Mouse (Mus musculus): ENCODE measurements at regions not wholly inside any gene's neighbourhood (a gene's known extent, or its start where the extent isn't known, plus 50 kb on each side); places are given as distances from the start of the nearest gene placed in this dataset.

DNA sequence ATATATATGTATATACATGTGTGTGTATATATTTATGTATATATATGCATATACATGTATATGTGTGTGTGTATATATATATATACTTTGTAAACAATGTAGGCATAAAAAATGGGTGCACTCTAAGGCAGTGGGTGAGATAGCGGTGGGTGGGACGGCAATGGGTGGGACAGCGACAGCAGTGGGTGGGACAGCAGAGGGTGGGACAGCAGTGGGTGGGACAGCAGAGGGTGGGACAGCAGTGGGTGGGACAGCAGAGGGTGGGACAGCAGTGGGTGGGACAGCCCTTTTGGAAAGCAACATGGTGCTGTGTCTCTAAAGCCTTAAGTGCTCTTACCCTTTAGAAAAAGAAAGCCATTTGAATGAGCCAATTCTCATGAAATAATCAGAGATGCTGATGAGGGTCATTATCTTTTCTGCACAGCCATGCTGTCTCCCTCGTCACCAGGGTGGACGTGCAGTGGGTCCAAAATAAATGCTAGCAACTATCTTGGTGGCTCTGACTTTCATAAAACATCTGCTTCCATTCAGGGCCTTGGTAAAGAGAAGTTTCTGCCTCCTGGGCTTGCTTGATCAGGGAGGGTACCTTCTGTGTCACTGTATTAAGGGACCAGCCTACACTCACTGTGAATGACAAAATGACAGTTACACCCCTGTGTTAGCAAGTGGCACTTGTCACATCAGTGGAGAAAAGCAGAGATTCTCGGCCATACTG is 119.3 kb upstream of the Slc44a1 start:
- no peak for DNase-seq (ENCODE audit: low spot score in 2 of 2)

DNA sequence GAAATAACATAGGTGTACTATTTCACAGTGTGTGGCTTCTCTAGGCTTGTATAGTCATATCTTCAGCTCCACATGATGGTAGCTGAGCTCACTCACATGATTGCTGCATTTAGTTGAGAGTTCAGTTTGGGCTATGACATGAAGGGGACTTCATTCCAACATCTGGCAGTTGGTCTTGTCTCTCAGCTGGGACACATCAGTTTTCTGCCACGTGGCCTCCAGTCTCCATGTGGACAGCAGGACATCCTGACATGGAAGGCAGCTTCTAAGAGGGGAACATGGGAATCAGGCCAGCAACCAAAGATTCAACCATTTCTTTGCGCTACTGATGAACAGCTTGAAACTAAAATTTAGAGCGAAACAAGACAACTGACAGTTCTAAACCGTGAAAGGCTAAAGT is 121.2 kb upstream of the Slc44a1 start:
- DNase-seq (ENCODE audit: low spot score in 2 of 2): no peak

DNA sequence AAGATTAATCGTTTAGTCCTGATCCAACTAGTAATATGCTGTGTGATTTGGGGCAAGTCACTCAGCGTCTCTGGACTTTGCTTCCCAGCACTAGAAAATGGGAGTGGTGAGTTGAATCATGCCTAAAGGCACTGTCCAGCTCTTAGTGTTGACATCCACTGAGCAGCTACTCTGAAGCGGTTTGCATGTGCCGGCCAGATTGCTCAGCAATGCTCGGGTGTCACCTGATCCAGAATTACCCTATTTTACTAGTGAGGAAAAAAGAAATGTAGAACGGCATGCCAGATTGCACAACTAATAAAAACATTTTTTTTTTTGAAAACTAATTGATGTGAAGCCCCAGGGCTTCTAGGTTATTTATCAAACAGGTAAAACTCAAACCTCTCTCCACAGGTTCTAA is 122.0 kb upstream of the Slc44a1 start:
- no peak for DNase-seq (ENCODE audit: low spot score in 2 of 2)

DNA sequence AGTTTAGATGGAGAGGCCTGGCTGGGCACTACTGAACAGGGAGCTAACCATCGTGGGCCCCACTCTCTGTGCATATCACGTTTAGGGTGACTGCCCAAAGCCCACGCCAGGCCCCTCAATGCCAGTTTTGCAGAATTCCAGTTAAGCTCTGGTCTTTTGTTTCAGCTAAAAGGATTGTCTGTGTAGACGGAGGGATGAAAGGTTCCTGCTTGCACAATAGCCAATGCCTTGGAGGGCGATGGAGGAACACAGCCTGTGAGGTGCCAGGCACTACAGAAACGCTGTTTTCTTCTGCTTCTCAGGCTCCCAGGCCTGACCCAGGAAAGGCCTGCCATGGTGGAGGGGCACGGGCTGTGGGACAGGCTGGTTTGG is 122.8 kb upstream of the Slc44a1 start:
- no peak for DNase-seq (ENCODE audit: low spot score in 2 of 2)

DNA sequence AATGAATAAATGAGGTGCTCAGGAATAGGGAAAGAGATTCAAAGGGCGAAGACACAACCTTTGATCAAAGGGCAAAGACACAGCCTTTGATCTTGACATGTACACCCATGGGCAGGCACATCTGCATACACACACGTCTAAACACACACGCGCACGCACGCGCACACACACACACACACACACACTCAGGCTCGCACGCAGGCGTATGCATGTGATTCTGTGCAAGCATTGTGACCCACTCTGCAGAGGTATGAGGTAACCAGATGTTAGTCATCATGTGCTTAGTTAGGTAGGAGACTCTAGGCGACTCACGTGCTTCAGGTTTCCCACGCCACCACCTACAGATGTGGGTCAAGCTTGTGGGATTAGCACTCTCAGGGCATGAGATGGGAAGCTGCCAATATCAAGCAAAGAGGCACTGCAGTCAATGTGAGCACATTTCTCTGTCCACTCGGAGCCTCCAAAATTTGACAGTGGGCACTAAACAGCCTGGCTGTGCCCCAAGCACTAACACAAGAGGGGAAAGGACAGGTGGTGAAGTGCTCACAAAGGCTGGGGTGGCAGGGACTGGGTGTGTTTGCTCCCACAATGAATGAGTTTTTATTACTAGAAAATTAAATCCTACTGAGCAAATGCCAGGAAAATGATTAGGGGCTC is 123.3 kb upstream of the Slc44a1 start:
- no peak for DNase-seq (ENCODE audit: low spot score in 2 of 2)

DNA sequence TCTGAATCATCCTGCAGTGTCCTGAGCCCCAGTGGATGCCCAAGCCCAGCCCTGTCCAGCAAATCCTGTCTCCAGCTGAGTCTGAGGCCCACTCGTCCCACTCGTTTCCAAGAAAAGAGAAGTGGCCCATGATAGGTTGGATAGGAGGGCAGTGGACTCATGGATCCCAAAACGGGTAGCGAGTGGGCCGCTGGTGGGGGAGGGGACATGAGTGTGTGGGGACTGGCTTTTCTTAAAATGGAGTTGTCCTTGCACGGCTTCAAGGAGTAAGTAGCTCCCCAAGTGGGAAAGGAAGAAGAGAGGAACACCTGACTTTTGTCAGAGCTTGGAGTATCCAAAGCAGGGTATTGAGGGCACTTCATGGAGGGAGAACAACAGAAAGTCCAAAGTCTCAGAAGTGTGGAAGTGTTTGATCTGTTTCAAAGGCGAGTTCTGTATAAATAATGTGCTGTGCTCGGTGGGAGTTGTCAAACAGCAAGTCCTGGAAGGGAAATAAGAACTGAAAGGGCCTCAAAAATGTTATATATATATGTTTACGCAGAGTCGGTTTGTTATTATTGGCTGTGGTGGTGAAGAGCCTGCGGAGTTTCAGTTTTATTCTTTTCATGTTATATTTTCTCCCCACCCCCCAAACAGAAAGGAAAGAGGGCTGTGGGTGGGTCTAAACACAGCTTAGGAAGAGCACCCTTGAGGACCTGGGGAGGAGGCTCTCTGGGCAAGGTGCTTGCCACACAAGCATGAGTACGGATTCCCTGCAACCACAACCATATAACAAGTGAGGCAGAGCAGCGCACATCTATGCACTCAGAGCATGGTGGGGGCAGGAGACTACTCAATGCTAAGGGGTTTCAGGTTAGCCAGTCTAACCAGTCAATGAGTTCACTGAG is 124.1 kb upstream of the Slc44a1 start:
- no peak for DNase-seq (ENCODE audit: low spot score in 2 of 2)

DNA sequence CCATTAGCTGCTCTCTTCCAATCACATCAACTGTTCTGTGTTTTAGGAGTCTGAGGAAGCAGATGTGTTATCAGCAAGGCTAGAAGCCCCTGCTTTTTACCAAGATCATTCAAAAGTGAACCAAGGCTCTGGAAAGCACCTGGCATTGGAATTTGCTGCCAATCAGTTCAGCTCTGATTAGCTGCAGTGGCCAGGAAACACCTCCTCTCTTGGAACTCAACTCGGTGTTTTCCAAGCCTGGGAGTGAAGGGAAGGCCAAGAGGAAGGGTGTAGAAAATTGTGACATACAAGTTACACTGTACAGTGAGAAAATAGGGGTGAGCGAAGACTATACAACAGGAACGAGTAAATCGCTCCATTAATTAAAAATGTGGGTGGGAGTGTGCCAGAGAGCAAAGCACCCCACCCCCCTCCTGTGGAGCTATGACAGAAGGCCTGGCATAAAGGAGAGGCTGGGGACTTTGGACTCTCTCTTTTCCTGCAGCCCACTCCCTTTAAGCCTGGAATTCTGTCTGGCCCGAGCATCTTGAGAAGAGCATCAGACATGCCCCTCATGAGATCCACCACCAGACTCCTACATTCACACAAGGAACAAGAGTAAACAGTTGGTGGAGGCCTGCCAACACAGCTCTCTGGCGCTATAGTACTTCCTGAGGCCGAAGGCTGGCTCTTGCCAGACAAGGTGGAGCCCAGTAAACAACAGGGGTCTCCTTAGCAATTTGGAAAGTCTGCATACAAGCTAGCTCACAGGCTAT is 124.9 kb upstream of the Slc44a1 start:
- peak in 1 of 2 experiments; percentile 29 for DNase-seq (ENCODE audit: low spot score in 2 of 2)

DNA sequence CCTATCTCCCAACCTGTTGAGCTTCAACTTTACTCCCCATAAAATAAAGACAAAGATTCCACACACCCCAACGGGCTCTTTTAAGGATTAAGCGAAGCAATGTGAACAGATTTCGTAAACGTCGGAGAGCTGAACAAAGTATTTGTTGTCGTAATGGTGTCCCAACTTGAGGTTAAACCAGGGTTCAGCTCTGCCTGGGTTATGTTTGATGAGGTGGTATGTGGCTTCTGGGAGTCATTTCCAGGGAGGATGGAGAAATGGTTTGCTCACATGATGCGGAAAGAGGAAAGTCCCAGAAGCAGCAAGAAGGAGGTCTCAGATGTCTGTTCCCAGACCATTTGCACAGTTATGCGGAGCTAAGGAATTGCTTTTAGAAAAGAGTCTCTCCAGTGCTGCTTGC is 126.1 kb upstream of the Slc44a1 start:
- no peak for DNase-seq (ENCODE audit: low spot score in 2 of 2)

DNA sequence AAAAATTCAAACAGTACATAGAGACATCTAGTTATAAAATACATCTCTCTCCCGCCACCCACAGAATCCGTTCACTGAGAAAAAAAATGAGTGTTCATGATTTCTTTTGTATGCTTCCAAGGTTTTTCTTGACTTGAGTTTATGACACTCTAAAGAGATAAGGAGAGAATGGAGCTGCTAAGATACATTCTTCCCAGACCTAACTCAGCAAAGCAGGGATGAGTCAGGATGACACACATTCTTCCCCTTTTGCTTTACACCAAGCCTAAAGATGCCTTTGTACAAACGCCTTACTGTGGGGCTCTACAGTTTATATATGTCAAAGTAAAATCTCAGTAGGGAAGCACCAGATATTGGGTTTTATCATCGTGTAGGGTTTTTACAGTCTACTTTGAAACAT is 133.1 kb upstream of the Slc44a1 start:
- no peak for DNase-seq (ENCODE audit: low spot score in 2 of 2)

DNA sequence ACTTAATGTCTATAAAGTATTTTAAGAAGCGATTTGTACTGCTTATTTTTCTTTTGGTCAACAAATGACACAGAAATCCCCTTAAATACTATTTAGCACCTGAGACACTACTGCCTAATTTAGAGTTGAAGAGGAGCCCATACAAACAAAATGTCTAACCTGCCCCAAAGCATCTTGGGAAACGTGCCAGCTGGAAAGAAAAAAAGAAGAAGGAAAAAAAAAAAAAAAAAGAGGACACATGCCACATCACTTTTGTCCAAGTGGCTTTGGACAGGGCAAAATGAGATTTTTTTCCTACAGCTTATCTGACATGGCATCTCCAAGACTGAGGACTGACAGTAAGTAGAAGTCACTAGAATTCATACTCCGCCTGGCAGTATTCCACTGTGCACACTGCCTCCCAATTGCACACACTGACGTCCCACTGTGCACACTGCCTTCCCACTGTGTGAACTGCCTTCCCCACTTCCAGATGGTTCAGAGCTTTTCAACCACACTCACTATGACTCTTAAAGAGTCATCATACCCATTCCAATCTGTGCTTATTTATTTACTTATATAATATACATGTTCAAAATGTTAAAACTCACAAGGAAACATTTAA is 135.3 kb upstream of the Slc44a1 start:
- no peak for DNase-seq (ENCODE audit: low spot score in 2 of 2)

DNA sequence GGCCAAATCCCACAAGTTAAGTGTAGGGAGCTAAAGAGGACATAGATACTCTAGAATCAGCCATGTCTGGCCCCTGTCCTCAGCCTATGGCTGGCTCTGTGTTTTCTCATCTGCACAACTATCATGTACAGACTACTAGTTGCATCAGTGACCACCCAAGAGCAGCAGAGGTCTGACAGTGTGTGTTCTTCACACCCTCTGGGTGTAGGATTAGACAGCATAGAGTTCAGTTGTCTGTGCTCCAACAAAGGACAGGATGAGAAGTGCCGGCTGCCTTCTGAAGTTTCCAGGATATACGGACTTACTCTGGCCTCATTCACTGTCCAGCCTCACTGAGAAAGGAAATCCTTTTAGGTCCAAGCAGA is 135.9 kb upstream of the Slc44a1 start:
- DNase-seq (ENCODE audit: low spot score in 2 of 2): no peak

DNA sequence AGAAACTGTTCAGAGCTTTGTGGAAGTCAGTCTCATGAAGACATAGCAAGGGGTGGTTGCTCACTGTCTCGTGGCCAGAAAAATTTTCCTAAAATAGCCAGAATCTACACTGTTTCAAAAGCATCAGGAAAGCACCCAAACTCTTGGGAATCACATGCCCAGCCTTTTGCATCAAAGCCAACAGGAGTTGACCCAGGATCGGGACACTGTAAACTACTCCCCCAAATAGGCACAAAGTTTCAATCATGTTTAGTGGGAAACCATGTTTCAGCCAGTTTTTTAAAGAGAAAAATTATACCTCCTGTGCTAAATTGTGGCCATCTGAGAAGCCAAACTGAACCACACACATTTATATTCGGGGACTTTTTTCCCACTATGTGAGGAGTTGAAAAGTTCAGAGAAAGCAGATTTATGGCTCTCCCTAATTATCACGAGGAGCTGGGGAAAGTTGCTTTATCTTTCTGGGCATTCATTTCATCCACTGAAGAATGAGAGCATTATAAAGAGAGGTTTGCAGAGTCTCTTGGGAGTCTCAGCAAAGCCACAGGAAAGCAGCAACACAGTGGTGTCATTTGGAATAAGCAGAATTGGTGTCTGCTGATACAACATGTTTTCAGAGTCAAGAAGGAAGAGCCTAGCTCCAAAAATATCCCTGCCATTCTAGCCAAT is 136.5 kb upstream of the Slc44a1 start:
- DNase-seq (ENCODE audit: low spot score in 2 of 2): no peak

DNA sequence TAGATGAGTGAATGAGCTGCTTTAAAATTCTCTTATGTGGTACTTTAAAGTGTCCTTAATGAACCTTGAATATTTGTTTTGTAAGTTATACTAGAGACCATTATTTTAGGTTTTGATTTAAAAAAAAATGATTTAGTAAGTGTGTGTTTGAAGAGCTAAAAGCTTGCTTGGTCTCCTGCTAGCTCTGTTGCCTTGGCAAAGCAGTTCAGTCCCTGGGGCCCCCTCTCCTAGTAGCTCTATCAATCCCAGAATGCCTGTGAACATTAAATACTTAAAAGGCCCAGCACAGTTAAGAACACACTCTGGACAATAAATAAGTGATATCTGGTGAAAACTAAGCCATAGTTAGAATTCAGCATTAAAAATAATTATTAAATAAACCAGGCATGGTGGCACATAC is 138.3 kb upstream of the Abca1 start:
- no peak for DNase-seq (ENCODE audit: low spot score in 2 of 2)

DNA sequence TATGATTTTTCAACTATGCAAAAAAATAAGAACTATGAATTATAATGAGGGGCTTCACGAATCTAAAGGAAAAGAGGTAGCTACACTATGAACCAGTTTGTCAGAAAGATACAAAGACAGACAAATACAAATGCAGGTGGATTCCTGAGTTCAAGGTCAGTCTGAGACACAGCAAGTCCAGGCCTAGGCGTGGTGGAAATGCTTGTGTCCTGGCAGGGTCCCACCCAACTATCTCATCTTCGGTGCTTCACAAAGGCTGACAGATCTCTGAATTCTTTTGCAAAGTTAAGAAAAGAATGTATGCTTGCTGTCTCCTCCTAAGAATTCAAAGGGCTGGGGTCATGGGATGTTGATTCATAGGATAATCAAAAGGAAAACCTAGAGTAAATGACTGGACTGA is 132.9 kb upstream of the Abca1 start:
- no peak for DNase-seq (ENCODE audit: low spot score in 2 of 2)

DNA sequence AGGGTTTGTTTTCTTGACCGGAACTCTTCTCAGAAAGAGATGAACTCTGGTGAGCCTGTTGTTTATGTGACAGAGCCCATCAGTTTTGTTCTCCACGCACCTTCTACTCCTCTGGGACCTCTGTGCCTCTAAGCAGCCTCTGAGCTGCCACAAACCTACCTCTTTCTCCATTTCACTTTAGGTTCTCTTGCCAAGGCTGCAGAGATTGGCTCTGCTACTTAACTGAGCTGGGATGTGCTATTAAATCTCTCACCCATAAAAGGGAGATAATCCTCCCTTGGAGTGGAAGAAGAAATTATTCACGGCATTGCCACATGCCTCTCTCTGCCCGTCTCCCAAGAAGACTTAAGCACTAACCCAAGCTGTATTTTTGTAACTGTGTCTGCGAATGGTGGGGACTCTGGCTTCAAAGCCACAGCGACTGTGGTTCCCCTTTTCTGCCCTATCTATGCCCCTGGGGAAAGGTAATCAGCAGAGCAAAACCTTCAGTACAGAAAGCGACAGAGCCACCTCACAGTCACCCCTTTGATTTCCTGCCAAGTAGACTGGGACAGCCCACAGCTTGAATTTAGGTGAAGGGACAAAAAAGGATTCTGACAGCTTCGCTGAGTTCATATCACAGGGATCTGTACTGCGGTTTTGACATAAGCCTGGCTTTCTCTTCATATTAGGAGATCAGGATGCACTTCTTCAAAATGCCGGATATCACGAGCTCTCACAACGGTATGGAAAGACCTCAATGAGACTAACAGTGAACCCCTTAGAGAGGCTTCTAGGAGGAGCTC is 118.2 kb upstream of the Abca1 start:
- DNase-seq (ENCODE audit: low spot score in 2 of 2): no peak

DNA sequence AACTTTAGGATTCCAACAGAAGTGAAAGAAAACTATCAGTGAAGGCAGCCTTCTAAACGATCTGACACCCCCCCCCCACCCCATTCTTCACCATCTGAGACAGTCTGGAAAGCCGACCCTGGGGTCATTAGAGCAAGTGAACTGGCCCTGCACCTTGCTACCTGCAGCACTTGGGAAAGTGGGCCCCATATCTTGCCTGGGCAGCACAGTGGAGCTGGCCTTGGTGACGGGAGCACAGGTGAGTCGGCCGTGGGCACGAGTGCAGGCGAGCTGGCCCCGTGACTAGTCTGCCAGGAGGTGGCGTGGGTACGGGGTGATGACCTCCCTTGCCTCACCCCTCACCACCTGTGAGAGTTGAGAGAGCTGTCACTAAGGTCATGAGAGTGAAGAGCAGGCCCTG is 110.7 kb upstream of the Abca1 start:
- DNase-seq (ENCODE audit: low spot score in 2 of 2): no peak

DNA sequence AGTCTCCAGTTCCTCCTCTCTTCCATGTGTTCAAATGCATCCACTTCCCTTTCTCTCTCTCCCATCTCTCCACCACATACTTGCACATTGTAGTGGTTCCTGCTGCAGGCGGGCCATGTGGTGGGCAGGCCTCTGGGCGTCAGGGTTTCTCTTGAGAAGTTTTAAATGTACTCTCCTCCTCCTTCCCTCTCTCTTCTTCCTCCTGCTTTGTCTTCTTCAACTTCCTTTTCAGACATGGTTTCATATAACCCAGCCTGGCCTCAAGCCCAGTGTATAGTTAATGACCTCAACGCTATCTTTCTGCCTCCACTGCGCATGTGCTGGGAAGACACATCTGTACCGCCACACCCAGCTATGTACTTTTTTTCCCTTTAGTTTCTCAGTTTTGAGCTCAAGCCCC is 110.3 kb upstream of the Abca1 start:
- no peak for DNase-seq (ENCODE audit: low spot score in 2 of 2)

DNA sequence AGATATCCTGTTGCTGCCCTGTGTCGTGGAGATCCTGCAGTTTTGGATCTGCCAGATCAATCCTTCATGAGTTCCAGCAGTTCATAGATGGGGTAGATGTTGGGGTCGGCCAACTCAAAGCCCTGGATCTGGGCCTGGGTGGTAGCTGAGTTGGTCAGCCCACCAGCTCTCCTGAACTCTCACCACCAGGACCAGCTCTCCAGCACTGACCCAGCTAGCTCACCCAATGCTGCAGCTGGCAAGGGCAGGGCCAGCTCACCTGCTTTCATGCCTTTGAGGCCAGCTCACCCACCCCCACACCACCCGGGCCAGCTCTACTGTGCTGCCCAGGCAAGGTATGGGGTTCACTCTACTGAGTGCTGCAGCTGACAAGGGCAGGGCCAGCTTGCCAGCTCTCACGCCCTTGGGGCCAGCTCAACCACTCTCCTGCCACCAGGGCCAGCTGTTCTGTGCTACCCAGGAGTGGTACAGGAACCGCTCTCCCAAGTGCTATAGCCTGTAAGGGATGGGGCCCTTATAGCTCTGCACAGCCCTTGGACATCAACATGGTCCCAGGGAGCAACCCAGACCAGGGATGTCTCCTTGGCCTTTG is 109.7 kb upstream of the Abca1 start:
- no peak for DNase-seq (ENCODE audit: low spot score in 2 of 2)

DNA sequence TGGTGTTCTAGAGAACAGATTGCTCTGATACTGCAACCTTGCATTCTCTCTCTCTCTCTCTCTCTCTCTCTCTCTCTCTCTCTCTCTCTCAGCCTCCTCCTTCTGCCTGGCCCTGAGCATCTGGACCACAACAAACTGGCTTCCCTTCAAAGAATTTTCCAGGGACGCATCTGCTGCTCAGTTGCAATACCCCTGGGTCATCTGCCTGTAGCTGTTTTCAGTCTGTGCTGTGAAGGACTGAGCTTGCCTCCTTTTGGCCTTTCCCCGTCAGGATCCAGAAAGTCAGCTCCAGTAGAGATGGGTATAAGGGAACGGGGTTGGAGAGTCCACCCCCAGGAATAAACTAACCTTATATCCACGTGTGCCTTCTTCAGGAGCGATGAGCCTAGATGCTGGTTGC is 105.2 kb upstream of the Abca1 start:
- DNase-seq (ENCODE audit: low spot score in 2 of 2): no peak

DNA sequence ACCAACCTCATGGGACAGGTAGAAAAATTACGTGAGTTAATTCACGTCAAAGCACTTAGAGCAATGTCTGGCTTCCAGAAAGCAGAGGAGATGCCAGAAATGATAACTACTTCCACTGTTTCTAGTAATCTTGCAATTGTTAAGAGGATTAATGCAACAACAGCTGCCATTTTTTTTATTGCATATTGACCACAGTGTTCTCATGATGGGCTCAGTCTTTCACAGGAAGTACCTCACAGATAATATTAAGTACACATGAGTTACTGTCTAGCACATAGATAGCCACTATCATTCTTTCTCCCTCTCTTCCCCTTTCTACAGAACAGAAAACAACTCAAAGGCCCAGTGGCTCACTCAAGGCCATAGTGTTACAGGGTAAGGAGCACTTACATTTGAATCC is 104.8 kb upstream of the Abca1 start:
- DNase-seq (ENCODE audit: low spot score in 2 of 2): no peak

All from left cerebral cortex, adult 9 months (tissue).